Mouse (Mus musculus) bone marrow macrophage, adult 2 months (primary cell): ENCODE results near the gene Htr6. TPM values are rescaled to one million over a fixed set of nuclear protein-coding genes. Genes with fewer than 3 reads are reported as not detected.
A peak's percentile ranks its signal among the peaks of the same experiment; 100 is the strongest.

ENCODE experiments used
- H3K27ac ChIP-seq: 2 replicates; pipeline ENCODE4 v1.5.1; 2012; ENCODE audit warnings: low read depth, low read length; ENCODE audit not compliant: insufficient read depth
- H3K4me1 ChIP-seq: 2 replicates; pipeline ENCODE4 v1.6.1; 2012; ENCODE audit warnings: low read length; ENCODE audit not compliant: control insufficient read depth, insufficient read depth
- H3K4me3 ChIP-seq: 2 replicates; pipeline ENCODE4 v1.5.1; 2012; ENCODE audit warnings: mild to moderate bottlenecking, low read length, moderate library complexity; ENCODE audit not compliant: insufficient read depth
- CTCF ChIP-seq: IDR thresholded peaks from 2 replicates; pipeline ENCODE4 v1.5.1; 2012; ENCODE audit warnings: low read depth, mild to moderate bottlenecking, low read length, moderate library complexity
- POLR2A ChIP-seq: IDR thresholded peaks from 2 replicates; pipeline ENCODE4 v1.6.1; 2012; ENCODE audit warnings: mild to moderate bottlenecking, low read depth, low read length, borderline replicate concordance
- polyA plus RNA-seq: library from polyadenylated mRNA; stranded (reverse); fragments of >200 nt; gene quantifications from 2 replicates; pipeline ENCODE4 v1.2.4, GENCODE M21; 2012; ENCODE audit not compliant: missing spikeins, insufficient read depth, insufficient read length

Gene Htr6
- polyA plus RNA-seq, 1 experiment, result not detected

DNA sequence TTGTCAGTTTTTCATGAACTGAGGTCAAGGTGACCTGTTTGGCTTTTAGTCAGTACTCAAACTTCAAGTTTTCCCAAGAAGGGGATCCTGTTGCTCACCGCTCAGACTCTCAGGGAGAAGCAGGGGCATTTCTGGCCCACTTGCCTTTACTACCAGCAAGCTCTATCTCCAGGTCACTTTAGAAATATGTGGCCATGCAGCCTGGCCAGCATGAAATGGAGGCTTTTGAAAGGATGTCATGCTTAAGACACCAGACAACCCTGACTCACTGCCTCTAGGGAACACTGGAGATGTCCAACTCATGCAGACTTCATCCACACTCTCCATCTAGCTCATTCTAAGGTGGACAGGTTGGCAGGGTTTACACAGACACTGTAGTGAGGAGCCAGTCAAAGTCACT, 30.1 kb upstream of the Htr6 start:
- TF ChIP-seq POLR2A, result no peak
- TF ChIP-seq CTCF, result no peak
- H3K4me1 ChIP-seq, result no peaks in the 10 kb centered on the region
- no peak overlapping the region for H3K27ac ChIP-seq
- no peak overlapping the region for H3K4me3 ChIP-seq

DNA sequence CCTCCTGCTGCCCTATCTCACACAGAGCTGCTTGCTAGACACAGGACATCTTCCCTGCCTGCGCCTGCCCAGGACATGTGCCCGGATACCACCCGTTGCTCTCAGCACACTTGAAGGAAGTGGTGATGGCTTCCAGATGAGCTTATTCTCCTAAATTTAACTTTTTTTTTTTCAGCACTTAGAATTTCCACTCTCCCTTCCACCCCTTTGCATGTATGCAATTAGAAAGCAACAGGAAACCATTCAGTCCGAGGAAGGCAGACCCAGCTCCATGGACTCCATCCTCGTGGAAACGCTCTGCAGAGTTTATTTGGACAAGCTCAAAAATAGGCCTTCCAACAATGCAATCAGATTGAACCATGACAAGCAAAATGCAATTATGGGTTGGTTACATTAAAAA, 26.2 kb upstream of the Htr6 start:
- Histone ChIP-seq H3K4me3 (no peak overlapping the region), H3K4me1 (no peaks in the 10 kb centered on the region), H3K27ac (no peak overlapping the region)
- TF ChIP-seq POLR2A (no peak), CTCF (no peak)

GRCm38 (mm10) chr4:139100326-139100725, 25.0 kb upstream of the Htr6 start:
- Histone ChIP-seq H3K4me1 (no peaks in the 10 kb centered on the region), H3K27ac (no peak overlapping the region), H3K4me3 (no peak overlapping the region)
- TF ChIP-seq POLR2A, result no peak
- TF ChIP-seq CTCF, result no peak

DNA sequence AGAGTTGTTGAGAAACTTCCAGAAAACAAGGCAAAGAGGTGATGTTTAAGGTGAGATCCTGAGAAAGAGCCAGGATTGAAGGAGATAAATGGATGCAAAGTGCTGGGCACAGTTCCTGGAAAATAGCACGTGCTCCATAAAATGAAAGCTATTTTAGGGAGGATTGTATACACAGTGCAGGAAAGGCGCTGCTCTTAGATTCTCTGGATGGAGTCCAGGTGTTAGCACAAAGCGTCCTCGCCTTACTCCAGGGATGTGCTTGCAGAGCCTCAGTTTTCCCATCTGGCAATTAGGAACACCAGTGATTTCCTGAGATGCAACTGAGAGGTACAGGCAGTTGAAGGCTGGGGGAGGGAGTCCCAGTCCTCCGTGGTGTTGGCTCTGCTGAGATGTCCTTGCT, 20.8 kb upstream of the Htr6 start:
- Histone ChIP-seq H3K4me3 (no peak overlapping the region), H3K27ac (no peak overlapping the region), H3K4me1 (no peaks in the 10 kb centered on the region)
- TF ChIP-seq POLR2A (no peak), CTCF (no peak)

GRCm38 (mm10) chr4:139095406-139095805, 20.0 kb upstream of the Htr6 start:
- H3K27ac ChIP-seq, result no peak overlapping the region
- no peak for TF ChIP-seq POLR2A
- H3K4me1 ChIP-seq, result no peaks in the 10 kb centered on the region
- H3K4me3 ChIP-seq, result no peak overlapping the region

- Histone ChIP-seq H3K27ac (no peak overlapping the region), H3K4me3 (no peak overlapping the region), H3K4me1 (no peaks in the 10 kb centered on the region)
- TF ChIP-seq POLR2A (no peak), CTCF (no peak)
These were observed 17.8 kb upstream of the Htr6 start for GRCm38 (mm10) chr4:139093196-139093530.

DNA sequence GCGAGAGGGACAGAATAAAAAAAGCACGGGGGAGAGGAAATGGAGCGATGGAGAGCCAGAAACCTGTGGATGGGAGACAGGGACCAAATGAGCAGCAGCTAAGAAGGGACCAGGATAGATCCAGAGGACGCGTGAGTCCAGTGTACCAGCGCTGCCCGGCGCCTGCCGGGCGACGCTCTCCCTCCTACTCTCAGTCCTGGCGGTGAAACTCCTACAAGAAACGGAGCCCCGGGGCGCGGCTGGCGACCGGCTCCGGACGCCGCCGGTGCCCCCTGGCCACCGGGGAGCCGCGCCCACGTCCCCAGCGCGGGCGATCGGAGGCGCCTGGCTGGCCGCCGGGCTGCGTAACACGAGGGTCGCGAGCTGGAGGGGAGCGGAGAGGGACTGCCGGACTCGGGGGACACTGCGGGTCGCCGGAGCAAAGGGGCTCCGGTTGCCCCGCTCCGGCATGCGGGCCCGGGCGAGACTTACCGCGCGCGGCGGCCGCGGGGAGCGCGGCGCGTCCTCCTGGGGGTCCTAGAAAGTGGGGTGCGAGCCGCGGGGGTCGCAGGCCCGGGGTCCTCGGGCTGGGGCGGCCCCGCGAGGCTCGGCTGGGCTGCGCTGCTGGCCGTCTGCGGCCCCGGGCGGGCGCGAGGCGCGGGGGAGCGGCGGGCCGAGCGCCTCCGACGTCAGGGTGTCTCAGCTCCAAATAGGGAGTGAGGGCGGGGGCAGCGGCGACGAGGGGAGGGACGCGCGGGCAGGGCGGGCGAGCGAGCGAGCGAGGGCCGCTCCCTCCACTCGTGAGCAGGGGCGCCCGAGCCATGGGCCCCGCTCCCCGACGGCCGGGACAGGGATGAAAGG, 17.2 kb upstream of the Htr6 start, which contains the start of gene Nbl1:
Gene Nbl1 (minus strand): TSS at position 638 of the 840 bp plus-strand sequence.
- peak within 1 kb of the TSS; percentile 51 for H3K4me3 ChIP-seq
- no peak for TF ChIP-seq CTCF
- TF ChIP-seq POLR2A, result no peak
- no peaks in the 10 kb centered on the region for H3K4me1 ChIP-seq
- no peak within 1 kb of the TSS for H3K27ac ChIP-seq

DNA sequence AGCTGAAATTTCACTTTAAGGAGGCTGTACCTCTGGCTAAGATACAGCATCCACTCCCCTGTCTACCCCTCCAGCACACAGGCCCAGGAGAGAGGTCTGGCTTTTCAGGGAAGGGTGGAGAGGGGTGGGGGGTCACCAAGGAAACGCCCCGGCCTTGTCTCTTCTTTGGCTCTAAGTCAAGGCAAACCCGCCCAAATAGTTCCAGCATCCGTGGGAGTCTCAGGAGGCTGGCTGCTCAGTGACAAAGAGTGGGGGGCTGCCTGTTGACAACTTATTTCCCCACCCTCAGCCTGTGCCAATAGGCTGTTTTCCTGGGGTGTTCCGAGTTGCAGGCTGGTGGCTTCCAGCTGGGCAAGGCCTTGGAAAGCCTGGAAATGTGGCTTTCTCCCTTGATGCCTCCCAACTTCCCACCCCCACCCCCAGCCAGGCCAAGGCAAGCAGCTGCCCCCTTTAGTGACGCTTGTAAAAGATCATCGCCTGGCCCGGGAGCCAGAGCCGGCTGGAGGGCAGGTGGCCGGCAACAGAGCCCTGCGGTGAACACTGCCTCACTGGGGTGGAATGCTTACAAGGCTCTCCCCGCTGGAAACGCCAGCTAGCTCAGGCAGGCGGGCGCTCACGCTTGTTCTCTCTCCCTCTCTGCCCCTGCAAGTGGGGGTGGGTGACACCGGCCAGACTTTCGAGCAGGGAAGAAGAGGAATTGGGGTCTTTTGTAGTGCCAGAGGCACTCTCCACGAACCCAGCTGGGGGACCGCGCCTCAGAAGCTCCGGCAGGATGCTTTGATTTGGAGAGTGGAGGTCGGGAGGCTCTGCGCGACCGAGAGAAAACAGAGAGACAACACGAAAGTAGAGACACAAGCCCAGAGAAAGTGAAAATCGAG, 16.3 kb upstream of the Htr6 start:
- Histone ChIP-seq H3K4me3 (peak overlapping the region; percentile 51), H3K4me1 (no peaks in the 10 kb centered on the region), H3K27ac (no peak overlapping the region)
- TF ChIP-seq POLR2A (no peak), CTCF (no peak)

- Histone ChIP-seq H3K4me1 (no peaks in the 10 kb centered on the region), H3K4me3 (no peak overlapping the region), H3K27ac (no peak overlapping the region)
- TF ChIP-seq CTCF, result no peak
- TF ChIP-seq POLR2A, result no peak
These were observed 15.7 kb upstream of the Htr6 start for GRCm38 (mm10) chr4:139091066-139091465.

- Histone ChIP-seq H3K27ac (no peak overlapping the region), H3K4me3 (no peak overlapping the region), H3K4me1 (no peaks in the 10 kb centered on the region)
- TF ChIP-seq POLR2A (no peak), CTCF (no peak)
These were observed 15.1 kb upstream of the Htr6 start for GRCm38 (mm10) chr4:139090303-139090940.
